Mouse (Mus musculus): ENCODE measurements around the gene Lgi4. TPM values are rescaled to one million over a fixed set of nuclear protein-coding genes. Genes with fewer than 3 reads are reported as not detected.
A peak's percentile ranks its signal among the peaks of the same experiment; 100 is the strongest.

Lgi4 gene
- total and polyA plus RNA-seq, 3 experiments = not detected

DNA sequence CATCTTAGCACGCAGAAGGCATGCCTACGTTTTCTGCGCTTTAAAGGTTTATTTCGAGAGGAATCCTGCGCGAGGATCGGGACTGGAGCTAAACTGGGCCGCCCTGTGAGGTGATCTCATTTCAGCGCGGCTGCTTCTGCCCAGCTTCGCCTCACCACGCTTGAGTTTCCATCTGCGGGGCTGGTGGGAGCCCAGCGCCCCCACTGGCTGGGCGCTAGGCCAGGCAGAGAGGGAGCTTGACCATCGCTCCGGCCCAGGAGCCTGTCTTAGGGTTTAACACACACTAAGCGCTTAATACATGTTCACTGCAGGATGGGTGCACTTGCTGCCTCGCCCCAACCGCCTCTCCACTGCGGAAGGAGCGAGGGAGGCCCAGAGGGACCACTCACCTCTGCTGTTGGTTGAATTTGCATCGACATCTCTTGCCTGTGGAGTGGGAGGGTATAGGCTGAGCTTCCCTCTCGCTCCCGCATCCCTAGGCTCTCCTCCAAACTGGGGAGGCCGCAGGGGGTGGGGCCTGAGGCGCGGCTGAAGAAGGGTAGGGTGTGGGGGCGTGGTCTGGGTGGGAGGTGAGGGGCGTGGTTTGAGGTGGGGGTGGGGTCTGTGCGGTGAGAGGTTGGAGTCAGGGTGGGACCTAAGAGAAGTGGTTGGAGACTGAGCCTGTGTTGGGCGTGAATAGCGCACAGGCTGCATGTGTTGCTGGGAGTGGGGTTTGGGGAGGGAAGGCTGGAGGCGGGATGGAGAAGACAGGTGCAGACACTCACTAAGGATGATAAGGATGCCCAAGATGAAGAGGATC is 6.3 kb upstream of the Lgi4 start:
- Histone ChIP-seq H3K27ac (ENCODE audit: insufficient read depth, low read depth) (no peak overlapping the region), H3K27me3 (replicated peaks) (peaks cover 75% of the 10 kb centered on the region), H3K9me3 (replicated peaks; ENCODE audit: low read length) (no peaks in the 10 kb centered on the region), H3K4me2 (ENCODE audit: insufficient read depth, low read depth, poor library complexity, severe bottlenecking) (peak overlapping the region; percentile 31), H3K9ac (ENCODE audit: insufficient read depth, low read depth) (no peak overlapping the region), H3K4me3 (replicated peaks in 1 of 3; ENCODE audit: low read depth in 2 of 3, low read length in 2 of 3, poor library complexity in 1 of 3) (peak overlapping the region in 1 of 3 experiments; percentile 14), H3K4me1 (ENCODE audit: control insufficient read depth in 1 of 2, insufficient read depth in 2 of 2) (peaks cover 13 to 25% of the 10 kb centered on the region in 2 experiments), H3K79me2 (replicated peaks; ENCODE audit: control insufficient read depth, extremely low read depth, insufficient read depth, poor library complexity, severe bottlenecking) (no peaks in the 10 kb centered on the region), H3K36me3 (replicated peaks in 1 of 2; ENCODE audit: control insufficient read depth in 1 of 2, insufficient read depth in 1 of 2, low read length in 1 of 2) (no peaks in the 10 kb centered on the region)
- in situ Hi-C loops (cut with MboI; ENCODE audit: low pct_ligation_motif_present, low pct_unique_long_range_greater_than_20kb, low sequenced_read_pairs) (no loop called here), dilution Hi-C loops (cut with MboI; ENCODE audit: extremely low pct_ligation_motif_present, extremely low pct_unique_long_range_greater_than_20kb, low sequenced_read_pairs) (no loop called here)
- peak; percentile 23 for DNase-seq (ENCODE audit: extremely low read depth)
- TF ChIP-seq CTCF (conservative IDR thresholded peaks at IDR 0.05 in 1 of 2, IDR thresholded peaks at IDR 0.05 in 1 of 2; ENCODE audit: low read depth in 2 of 2, low read length in 2 of 2) (peak in 1 of 2 experiments; percentile 42; a peak in 2 of 4 replicates), ZMIZ1 (IDR thresholded peaks at IDR 0.05; ENCODE audit: low read depth, low read length) (no peak)

DNA sequence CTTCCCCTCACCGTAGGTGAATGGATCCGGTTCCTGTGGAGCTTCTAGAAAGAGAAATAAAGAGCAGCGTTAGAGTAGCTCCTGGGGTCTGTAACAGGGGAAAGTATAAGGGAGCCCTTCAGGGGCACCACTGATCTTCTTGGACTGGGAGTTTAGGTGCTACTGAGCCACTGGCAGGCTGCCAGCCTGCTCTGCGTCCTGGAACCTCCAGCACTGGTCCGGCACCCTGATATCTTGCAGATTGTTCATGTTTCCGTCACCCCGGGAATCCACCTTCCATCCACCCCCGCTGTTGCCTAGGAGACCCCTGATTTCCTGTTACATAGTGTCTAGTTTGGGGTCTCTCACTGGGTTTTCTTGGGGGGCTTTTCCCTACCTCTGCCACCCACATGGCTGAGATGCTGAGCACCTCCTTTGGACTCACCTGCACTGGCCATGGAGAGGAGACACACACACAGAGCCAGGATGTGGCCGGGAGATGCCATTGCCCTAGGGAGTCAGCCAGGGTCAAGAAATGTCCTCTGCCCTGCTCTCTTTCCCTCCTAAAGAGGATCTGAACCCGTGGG is 5.2 kb upstream of the Lgi4 start:
- DNase-seq (ENCODE audit: extremely low read depth) = no peak
- Histone ChIP-seq H3K27me3 (replicated peaks) (peaks cover 74% of the 10 kb centered on the region), H3K36me3 (replicated peaks in 1 of 2; ENCODE audit: control insufficient read depth in 1 of 2, insufficient read depth in 1 of 2, low read length in 1 of 2) (no peaks in the 10 kb centered on the region), H3K4me3 (replicated peaks in 1 of 3; ENCODE audit: low read depth in 2 of 3, low read length in 2 of 3, poor library complexity in 1 of 3) (no peak overlapping the region), H3K4me1 (ENCODE audit: control insufficient read depth in 1 of 2, insufficient read depth in 2 of 2) (peaks cover 13 to 25% of the 10 kb centered on the region in 2 experiments), H3K9ac (ENCODE audit: insufficient read depth, low read depth) (no peak overlapping the region), H3K79me2 (replicated peaks; ENCODE audit: control insufficient read depth, extremely low read depth, insufficient read depth, poor library complexity, severe bottlenecking) (no peaks in the 10 kb centered on the region), H3K4me2 (ENCODE audit: insufficient read depth, low read depth, poor library complexity, severe bottlenecking) (no peak overlapping the region), H3K9me3 (replicated peaks; ENCODE audit: low read length) (no peaks in the 10 kb centered on the region), H3K27ac (ENCODE audit: insufficient read depth, low read depth) (no peak overlapping the region)
- TF ChIP-seq CHD1 (IDR thresholded peaks at IDR 0.05; ENCODE audit: low read depth, low read length) = no peak
- TF ChIP-seq MAFK (IDR thresholded peaks at IDR 0.05; ENCODE audit: insufficient replicate concordance, low read length) = no peak
- no peak for TF ChIP-seq MXI1 (IDR thresholded peaks at IDR 0.05; ENCODE audit: low read depth, low read length)
- no peak for TF ChIP-seq EP300 (IDR thresholded peaks at IDR 0.05; ENCODE audit: low read length)
- TF ChIP-seq UBTF (IDR thresholded peaks at IDR 0.05; ENCODE audit: low read depth, low read length) = no peak
- TF ChIP-seq NRF1 (IDR thresholded peaks at IDR 0.05; ENCODE audit: low read depth, low read length) = no peak
- no peak for TF ChIP-seq ZKSCAN1 (IDR thresholded peaks at IDR 0.05; ENCODE audit: borderline replicate concordance, low read depth, low read length)
- no peak for TF ChIP-seq RAD21 (IDR thresholded peaks at IDR 0.05; ENCODE audit: low read depth, low read length)
- no peak for TF ChIP-seq JUND (conservative IDR thresholded peaks at IDR 0.05; ENCODE audit: low read depth, low read length)
- dilution Hi-C loops (cut with MboI; ENCODE audit: extremely low pct_ligation_motif_present, extremely low pct_unique_long_range_greater_than_20kb, low sequenced_read_pairs) = no loop called here
- in situ Hi-C loops (cut with MboI; ENCODE audit: low pct_ligation_motif_present, low pct_unique_long_range_greater_than_20kb, low sequenced_read_pairs) = no loop called here

Data from CH12.LX (cell line).